Mouse (Mus musculus) G1E (cell line): Measurements from ENCODE around the gene Ift140.

Experiments used
- CTCF ChIP-seq: IDR thresholded peaks from 2 replicates; pipeline ENCODE4 v1.5.1; 2012; ENCODE audit warnings: low read depth, low read length, inconsistent platforms, mixed read lengths
- GATA1 ChIP-seq: IDR thresholded peaks from 2 replicates; pipeline ENCODE4 v1.6.1; 2012; ENCODE audit warnings: borderline replicate concordance, low read length, inconsistent platforms, mixed read lengths
- GATA2 ChIP-seq: IDR thresholded peaks from 2 replicates; pipeline ENCODE4 v1.6.1; 2012; ENCODE audit warnings: low read depth, low read length, inconsistent platforms, borderline replicate concordance
- POLR2AphosphoS5 ChIP-seq: IDR thresholded peaks from 2 replicates; pipeline ENCODE4 v1.6.1; 2012; ENCODE audit warnings: low read depth, low read length, inconsistent platforms; ENCODE audit not compliant: insufficient replicate concordance
- TAL1 ChIP-seq: conservative IDR thresholded peaks from 2 replicates; pipeline ENCODE4 v1.6.1; 2012; ENCODE audit warnings: low read depth, low read length, inconsistent platforms, mixed read lengths

- TF ChIP-seq CTCF (no peak), GATA1 (no peak), POLR2AphosphoS5 (no peak), TAL1 (no peak), GATA2 (no peak)
Measured at GRCm38 (mm10) chr17:25114908-25115645, 99.2 kb downstream of the Ift140 start.
